Mouse (Mus musculus) liver, embryonic 14.5 days (tissue): ENCODE measurements around the gene Hlf. TPM values are rescaled to one million over a fixed set of nuclear protein-coding genes. Genes with fewer than 3 reads are reported as not detected.

Experiments
- ATAC-seq: fragments of 200-750 bp; cut with Nextera tagmentation; 2 replicates; pipeline ENCODE4 v1.8.0; 2017; ENCODE audit warnings: moderate number of reproducible peaks, mild to moderate bottlenecking, moderate library complexity; ENCODE audit not compliant: insufficient read depth
- DNase-seq, 3 experiments: peaks; one replicate each; pipeline ENCODE4 v3.0.0-alpha.2; 2012 to 2013; ENCODE audit warnings: low read depth in 3 of 3, low spot score in 3 of 3
- H3K27ac ChIP-seq: fragments of 300-500 bp; sonication (generic); 2 replicates; pipeline ENCODE4 v1.5.1; 2014; ENCODE audit warnings: moderate library complexity, mild to moderate bottlenecking, control low read depth, inconsistent platforms
- H3K27me3 ChIP-seq: fragments of 300-500 bp; sonication (generic); 2 replicates; pipeline ENCODE4 v1.6.1; 2014; ENCODE audit warnings: mild to moderate bottlenecking, low read length, moderate library complexity; ENCODE audit not compliant: control insufficient read depth, insufficient read depth
- H3K36me3 ChIP-seq: fragments of 300-500 bp; sonication (generic); replicated peaks from 2 replicates; pipeline ENCODE4 v1.6.1; 2014; ENCODE audit warnings: low read depth; ENCODE audit not compliant: control insufficient read depth, insufficient read depth
- H3K4me1 ChIP-seq, 2 experiments: fragments of 200-500 bp in 1 of 2; fragments of 300-500 bp in 1 of 2; sonication (generic) in 1 of 2; replicated peaks; 2 replicates each; pipeline ENCODE4 v1.6.1; 2012 to 2014; ENCODE audit warnings: antibody characterized with exemption in 1 of 2, inconsistent platforms in 1 of 2, low read length in 1 of 2; ENCODE audit not compliant: control insufficient read depth in 2 of 2, insufficient read depth in 2 of 2
- H3K4me2 ChIP-seq: fragments of 300-500 bp; sonication (generic); 2 replicates; pipeline ENCODE4 v1.6.1; 2014; ENCODE audit warnings: low read depth, mild to moderate bottlenecking, control low read depth, moderate library complexity
- H3K4me3 ChIP-seq, 2 experiments: fragments of 200-500 bp in 1 of 2; fragments of 300-500 bp in 1 of 2; sonication (generic) in 1 of 2; 2 replicates each; pipeline ENCODE4 v1.5.1; 2012 to 2014; ENCODE audit warnings: low read depth in 2 of 2, low read length in 2 of 2, mild to moderate bottlenecking in 2 of 2, control low read depth in 1 of 2, inconsistent platforms in 1 of 2, moderate library complexity in 1 of 2; ENCODE audit not compliant: insufficient read depth in 1 of 2
- H3K9ac ChIP-seq: fragments of 300-500 bp; sonication (generic); replicated peaks from 2 replicates; pipeline ENCODE4 v1.6.1; 2014; ENCODE audit warnings: mild to moderate bottlenecking, control low read depth, moderate library complexity
- H3K9me3 ChIP-seq: fragments of 300-500 bp; sonication (generic); 2 replicates; pipeline ENCODE4 v1.6.1; 2016; ENCODE audit warnings: low read length, mixed read lengths; ENCODE audit not compliant: control insufficient read depth
- CTCF ChIP-seq: IDR thresholded peaks from 2 replicates; pipeline ENCODE4 v1.5.1; 2016; ENCODE audit warnings: antibody characterized with exemption, low read depth, control low read depth
- EP300 ChIP-seq: IDR thresholded peaks from 2 replicates; pipeline ENCODE4 v1.6.1; 2016; ENCODE audit warnings: antibody characterized with exemption, low read depth
- WGBS: fragments of 180-500 bp; shearing (Covaris S2); extraction: QIAGEN DNeasy Blood & Tissue Kit; methylation state at CpG from one replicate; pipeline ENCODE4 v1.1.7; 2014; ENCODE audit not compliant: insufficient replicate concordance; 5-methylcytosine and 5-hydroxymethylcytosine counted together
- polyA plus RNA-seq, 2 experiments: library from polyadenylated mRNA; depleted of rRNA in 1 of 2; stranded (reverse) in 1 of 2; unstranded in 1 of 2; fragments of >200 nt; fragmentation: Nextera tagmentation in 1 of 2; extraction: Ambion mirVana in 1 of 2; gene quantifications; 2 replicates each; pipeline versions ENCODE4 v1.2.1 to v1.2.3; 2012 to 2014

Hlf gene
- polyA plus RNA-seq (2012; rRNA removed) (2.5 and 2.7 TPM in 2 replicates), polyA plus RNA-seq (2014; fragmentation: Nextera tagmentation; extraction: Ambion mirVana) (3.7 TPM in 2 replicates)

- H3K4me1 ChIP-seq = peaks cover 0 to 5% of the 10 kb centered on the region in 2 experiments; a peak in 2 of 4 replicates
- TF ChIP-seq EP300 = no peak
- ATAC-seq (peak; percentile 87), DNase-seq (peak; percentile 59 to 62 (median 62))
- H3K4me3 ChIP-seq = peak within 1 kb of the TSS; percentile 48 to 54
- H3K27ac ChIP-seq = no peak within 1 kb of the TSS
- no peak within 1 kb of the TSS for H3K9ac ChIP-seq
- H3K9me3 ChIP-seq = no peaks in the 10 kb centered on the region
- under 1% methylated on average over 38 of the region's 40 CpGs for WGBS
- no peaks in the 10 kb centered on the region for H3K36me3 ChIP-seq
- peak within 1 kb of the TSS; percentile 67 for H3K4me2 ChIP-seq
- peaks cover 34% of the 10 kb centered on the region for H3K27me3 ChIP-seq
Observed at GRCm38 (mm10) chr11:90390817-90391173, at the start of gene Hlf. Hlf (minus strand) TSS chr11:90390895.

DNA sequence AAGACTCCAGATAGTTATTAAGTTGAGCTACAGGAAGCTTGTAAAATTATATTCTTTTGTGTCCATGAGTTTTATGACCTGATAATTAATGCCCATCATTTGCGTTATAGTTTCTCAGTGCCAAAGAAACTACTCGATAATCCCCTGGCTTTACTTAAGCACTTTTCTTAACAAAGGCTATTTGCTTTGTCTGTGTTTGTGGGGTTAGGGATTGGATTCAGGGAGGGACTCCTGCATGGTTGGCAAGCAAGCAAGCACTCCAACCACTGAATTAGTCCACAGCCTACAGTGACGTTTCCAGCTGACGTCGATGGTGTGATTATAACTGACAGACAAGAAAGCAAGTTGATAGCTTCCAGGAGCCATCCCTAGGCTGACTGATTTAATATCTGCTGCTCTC is 48.1 kb upstream of the Hlf start:
- no peak for ATAC-seq
- no peak for DNase-seq
- no peaks in the 10 kb centered on the region for H3K4me1 ChIP-seq
- H3K9me3 ChIP-seq = no peaks in the 10 kb centered on the region
- no peaks in the 10 kb centered on the region for H3K27me3 ChIP-seq
- 68% methylated on average over 5 of the region's 5 CpGs for WGBS
- H3K9ac ChIP-seq = no peak overlapping the region
- no peak overlapping the region for H3K4me2 ChIP-seq
- no peak overlapping the region for H3K27ac ChIP-seq
- no peak for TF ChIP-seq CTCF
- TF ChIP-seq EP300 = no peak
- no peaks in the 10 kb centered on the region for H3K36me3 ChIP-seq
- H3K4me3 ChIP-seq = no peak overlapping the region

- no peak overlapping the region for H3K4me3 ChIP-seq
- no peaks in the 10 kb centered on the region for H3K4me1 ChIP-seq
- H3K36me3 ChIP-seq = no peaks in the 10 kb centered on the region
- TF ChIP-seq CTCF = no peak
- TF ChIP-seq EP300 = no peak
- H3K27ac ChIP-seq = no peak overlapping the region
- no peaks in the 10 kb centered on the region for H3K27me3 ChIP-seq
- no peak overlapping the region for H3K9ac ChIP-seq
- WGBS = 64% methylated on average over 4 of the region's 4 CpGs
- no peaks in the 10 kb centered on the region for H3K9me3 ChIP-seq
- ATAC-seq (no peak), DNase-seq (no peak)
- H3K4me2 ChIP-seq = no peak overlapping the region
Observed at GRCm38 (mm10) chr11:90425207-90425525, 34.5 kb upstream of the Hlf start.

- no peak for ATAC-seq
- DNase-seq = no peak
- no peak overlapping the region for H3K4me3 ChIP-seq
- no peak overlapping the region for H3K9ac ChIP-seq
- no peaks in the 10 kb centered on the region; the same call in 1 of the 2 replicates for H3K27me3 ChIP-seq
- TF ChIP-seq EP300 = no peak
- 58% methylated on average over 11 of the region's 11 CpGs for WGBS
- no peak overlapping the region for H3K4me2 ChIP-seq
- no peaks in the 10 kb centered on the region for H3K9me3 ChIP-seq
- H3K27ac ChIP-seq = no peak overlapping the region
- H3K36me3 ChIP-seq = no peaks in the 10 kb centered on the region
- no peaks in the 10 kb centered on the region for H3K4me1 ChIP-seq
Observed at GRCm38 (mm10) chr11:90424334-90425206, 33.9 kb upstream of the Hlf start.

- Histone ChIP-seq H3K9me3 (no peaks in the 10 kb centered on the region), H3K36me3 (no peaks in the 10 kb centered on the region), H3K27ac (no peak overlapping the region), H3K4me3 (no peak overlapping the region), H3K9ac (no peak overlapping the region), H3K4me2 (no peak overlapping the region), H3K27me3 (no peaks in the 10 kb centered on the region; the same call in 1 of the 2 replicates), H3K4me1 (no peaks in the 10 kb centered on the region)
- TF ChIP-seq CTCF = no peak
- TF ChIP-seq EP300 = no peak
- WGBS = 51% methylated on average over 3 of the region's 3 CpGs
- DNase-seq (no peak), ATAC-seq (no peak)
Observed at GRCm38 (mm10) chr11:90423896-90424295, 33.2 kb upstream of the Hlf start.
